Mouse (Mus musculus) urinary bladder, postnatal 10 days (tissue): ENCODE results near the gene Alg9.

ENCODE experiments used
- DNase-seq: peaks from one replicate; pipeline ENCODE4 v3.0.0; 2022; ENCODE audit warnings: low spot score

The Alg9 gene

GRCm38 (mm10) chr9:50852634-50853349, 78.0 kb downstream of the Alg9 start:
- DNase-seq: no peak

DNA sequence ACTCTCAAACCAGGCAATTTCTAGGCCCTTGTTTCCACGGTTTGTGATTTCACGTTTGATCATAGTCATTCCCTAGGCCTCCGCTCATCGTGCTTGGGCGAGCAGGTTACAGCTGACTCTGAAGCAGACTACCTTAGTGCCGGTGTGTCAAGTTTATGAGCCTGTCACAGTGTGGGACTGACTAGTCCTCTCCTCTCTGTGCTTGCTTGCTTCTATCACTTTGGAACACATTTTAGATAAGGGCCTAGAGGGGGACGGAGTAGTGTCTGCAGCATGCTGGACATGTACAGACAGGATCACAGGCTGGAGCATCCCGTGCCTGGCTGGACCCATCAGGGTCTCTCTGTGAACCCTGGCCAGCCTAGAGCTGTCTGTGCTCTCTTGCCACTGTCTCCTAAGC, 79.6 kb downstream of the Alg9 start:
- no peak for DNase-seq

DNA sequence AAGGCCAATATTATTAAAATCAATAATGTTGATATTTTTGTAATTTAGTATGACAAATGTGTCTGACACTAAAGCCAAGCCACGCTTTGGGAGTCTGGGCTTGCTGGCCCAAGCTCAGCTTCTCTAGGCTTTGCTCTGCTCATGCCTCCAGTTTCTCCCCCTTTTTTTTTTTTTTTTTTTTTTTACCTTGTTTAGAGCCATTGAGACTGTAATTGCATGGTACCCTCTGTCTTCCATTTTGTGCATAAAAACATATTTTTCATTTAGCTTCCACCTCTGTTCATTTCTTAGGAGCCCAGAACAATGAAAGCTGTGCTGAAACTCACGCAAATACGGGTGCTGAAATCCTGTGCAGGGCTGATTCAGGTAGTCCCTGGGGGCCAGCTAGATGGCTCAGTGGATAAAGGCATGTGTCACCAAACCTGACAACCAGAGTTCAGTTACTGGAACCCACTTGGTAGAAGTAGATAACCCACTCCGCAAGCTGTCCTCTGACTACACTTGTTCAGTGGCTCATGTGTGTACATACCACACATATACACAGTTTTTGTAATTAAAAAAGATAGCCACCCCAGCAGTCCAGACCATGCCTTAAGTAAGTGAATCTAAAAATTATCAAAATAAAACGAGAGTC, 80.4 kb downstream of the Alg9 start:
- DNase-seq: no peak

DNA sequence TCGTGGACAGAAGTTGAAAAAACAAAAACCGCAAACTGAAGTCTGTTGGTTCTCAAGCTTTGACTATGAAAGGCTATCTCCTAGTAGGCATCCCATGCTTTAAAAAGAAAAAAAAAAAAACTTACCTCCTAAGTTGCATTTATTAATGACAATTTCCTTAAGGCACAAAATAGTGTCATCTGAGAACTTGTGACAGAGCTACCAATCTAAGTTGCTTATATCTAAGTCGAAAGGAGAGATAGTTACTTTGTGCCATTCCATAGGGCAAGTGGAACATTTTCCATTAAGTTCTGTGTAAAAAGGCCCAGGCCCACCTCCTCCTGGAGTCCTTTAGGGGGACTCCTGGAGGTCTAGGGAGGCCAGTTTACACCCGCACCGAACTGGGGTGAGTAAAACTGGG, 81.0 kb downstream of the Alg9 start:
- DNase-seq: no peak

DNA sequence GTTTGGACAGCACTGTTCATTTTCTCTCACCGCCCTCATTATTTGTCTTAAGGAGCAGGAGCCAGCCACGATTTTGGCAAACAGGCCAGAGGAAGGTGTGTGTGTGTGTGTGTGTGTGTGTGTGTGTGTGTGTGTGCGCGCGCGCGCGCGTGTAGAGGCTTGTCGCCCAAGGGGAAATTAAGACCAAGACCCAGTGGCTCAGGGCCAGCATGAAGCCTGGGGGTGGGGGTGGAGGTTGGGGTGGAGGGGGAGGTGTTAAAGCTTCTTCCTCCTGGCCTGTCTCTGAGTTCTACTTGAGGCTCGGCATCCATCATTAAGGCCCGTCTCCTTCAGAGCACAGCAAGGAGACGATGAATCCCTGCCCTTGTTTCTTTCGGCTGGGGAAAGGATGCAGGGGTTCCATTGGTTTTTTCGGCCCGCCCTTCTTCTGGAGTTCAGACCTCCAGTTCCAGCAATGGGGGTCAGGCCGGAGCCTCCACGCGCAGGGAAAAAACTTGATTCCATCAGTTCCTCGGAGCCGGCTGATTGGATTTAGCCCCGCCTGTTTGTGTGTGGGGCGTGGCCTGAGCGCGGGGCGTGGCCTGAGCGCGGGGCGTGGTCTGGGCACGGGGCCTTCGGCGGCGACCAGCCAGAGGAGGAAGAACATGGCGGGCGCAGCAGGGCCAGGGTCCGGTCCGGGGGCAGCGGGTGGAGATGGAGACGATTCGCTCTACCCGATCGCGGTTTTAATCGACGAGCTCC, 81.7 kb downstream of the Alg9 start:
- peak; percentile 75 for DNase-seq

DNA sequence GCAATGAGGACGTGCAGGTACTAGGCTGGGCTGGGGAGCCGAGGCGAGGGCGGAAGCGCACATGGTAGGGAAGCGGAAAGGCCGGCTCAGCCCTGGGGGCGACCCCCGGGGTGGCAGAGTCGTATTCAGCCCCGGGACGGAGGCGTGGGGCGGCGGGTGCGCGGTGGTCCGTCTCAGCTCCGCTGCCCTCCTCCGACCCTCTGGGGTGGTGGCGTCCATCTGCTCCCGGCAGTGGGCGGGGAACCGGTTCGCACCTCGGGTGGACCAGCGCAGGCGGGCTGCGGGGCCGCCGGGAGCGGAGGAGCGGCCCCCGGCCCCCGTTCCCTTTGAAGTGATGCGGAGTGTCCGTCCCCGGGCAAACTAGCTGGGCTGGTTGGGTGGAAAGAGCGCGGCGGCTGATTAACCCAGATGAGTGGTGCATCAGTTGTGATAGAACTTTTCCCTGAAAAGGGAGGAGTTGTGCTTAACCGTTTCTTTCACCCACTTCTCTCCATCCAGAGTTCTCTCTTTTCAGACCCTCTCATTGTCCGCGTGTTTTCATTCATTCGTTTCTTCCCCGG, 82.3 kb downstream of the Alg9 start:
- no peak for DNase-seq

- DNase-seq: no peak
These were observed 83.9 kb downstream of the Alg9 start for GRCm38 (mm10) chr9:50858681-50859080.

- DNase-seq: no peak
These were observed 86.5 kb downstream of the Alg9 start for GRCm38 (mm10) chr9:50861119-50861839.

GRCm38 (mm10) chr9:50863824-50864223, 89.0 kb downstream of the Alg9 start:
- DNase-seq: no peak

DNA sequence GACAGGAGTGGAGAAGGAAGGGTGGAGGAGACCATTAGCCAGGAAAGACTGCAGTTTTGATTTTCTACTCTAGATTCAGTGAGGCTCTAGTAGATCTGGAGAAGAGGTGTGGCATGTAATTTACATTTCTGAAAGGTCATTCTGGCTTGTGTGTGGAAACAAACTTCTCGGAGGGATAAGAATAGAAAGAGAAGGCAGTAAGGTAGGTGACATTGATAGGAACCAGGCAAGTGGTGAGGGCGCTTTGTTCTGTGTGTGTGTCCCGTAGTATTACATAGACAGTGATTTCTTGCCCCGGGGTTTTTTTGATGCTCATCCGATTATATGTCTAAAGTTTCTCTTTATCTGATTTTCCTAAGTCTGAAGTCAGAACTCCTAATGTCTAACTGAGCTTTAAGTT, 90.1 kb downstream of the Alg9 start:
- no peak for DNase-seq

DNA sequence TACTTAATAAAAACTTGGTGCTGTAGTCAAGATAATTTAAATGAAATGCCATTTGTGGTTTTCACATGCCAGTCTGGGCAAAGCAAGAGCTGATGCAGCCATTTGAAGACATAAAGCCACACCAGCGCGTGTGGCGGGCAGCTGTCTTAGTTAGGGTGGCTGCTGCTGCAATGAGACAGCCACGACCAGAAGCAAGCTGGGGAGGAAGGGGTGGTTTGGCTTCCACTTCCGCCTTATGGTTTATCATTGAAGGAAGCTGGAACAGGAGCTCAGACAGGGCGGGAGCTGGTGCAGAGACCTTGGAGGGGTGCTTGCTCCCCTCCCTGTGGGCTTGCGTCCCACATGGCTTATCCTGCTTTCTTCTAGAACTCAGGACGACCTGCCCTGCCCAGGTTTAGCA, 91.0 kb downstream of the Alg9 start:
- peak; percentile 6 for DNase-seq

GRCm38 (mm10) chr9:50867015-50867414, 92.2 kb downstream of the Alg9 start:
- no peak for DNase-seq

- no peak for DNase-seq
These were observed 93.4 kb downstream of the Alg9 start for GRCm38 (mm10) chr9:50868182-50868581.

- no peak for DNase-seq
These were observed 98.4 kb downstream of the Alg9 start for GRCm38 (mm10) chr9:50873210-50873609.

DNA sequence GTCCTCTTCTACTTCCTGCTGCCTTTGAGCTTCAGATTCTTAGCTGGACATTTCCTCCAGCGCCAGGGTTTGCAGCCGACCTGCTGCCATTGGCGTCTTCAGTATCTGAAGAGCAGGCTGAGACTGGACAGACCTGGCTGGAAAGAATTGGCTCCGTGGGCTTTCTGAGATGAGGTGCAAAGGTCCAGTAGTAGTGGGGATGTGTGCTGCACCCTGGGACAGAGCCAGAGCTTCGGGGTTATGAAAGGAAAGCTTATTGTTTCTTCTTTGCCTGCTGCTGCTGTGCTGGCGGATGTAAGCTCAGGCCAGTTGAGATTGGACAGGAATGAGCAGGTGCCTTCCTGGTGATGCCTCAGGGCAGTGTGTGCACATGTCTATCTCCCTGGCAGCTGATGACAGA, 99.2 kb downstream of the Alg9 start:
- no peak for DNase-seq

GRCm38 (mm10) chr9:50875470-50875869, 100.7 kb downstream of the Alg9 start:
- no peak for DNase-seq

- DNase-seq: no peak
These were observed 101.5 kb downstream of the Alg9 start for GRCm38 (mm10) chr9:50876287-50876686.

DNA sequence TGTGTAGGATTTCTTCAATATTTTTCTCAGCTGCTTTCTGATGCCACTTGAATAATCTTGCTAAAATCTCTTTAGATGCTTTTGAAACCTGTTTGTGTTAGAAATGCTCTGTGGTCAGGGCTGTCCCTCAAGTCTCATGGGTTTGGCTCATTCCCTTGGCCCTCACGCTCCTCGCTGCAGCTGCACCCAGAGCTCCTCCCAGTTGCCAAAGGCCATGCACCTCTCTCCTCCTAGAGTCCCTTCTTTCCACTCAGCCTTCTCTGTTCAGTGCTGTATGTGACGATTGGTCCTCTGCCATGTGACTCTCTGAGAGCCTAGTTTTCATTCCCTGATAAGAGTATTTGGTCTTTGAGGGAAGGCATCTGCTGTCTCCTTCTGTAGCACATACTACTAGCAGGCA, 102.6 kb downstream of the Alg9 start:
- no peak for DNase-seq

DNA sequence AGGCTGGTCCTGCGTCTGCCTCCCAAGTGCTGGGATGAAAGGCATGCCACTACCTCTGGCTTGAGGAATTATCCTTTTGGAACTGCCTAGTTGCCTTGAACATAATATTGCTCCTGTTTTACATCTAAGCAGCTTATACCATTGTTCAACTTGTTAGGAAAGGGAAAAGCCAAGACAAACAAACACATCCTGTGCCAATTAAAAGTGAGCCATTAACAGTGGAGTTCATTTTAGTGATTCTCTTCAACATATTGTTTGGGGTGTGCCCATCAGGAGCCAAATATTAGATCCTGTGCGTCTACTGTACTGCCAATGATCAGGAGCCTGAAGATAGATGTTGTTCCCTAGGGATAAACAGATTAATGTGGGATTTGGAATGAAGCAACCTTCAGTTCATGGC, 107.4 kb downstream of the Alg9 start:
- no peak for DNase-seq

DNA sequence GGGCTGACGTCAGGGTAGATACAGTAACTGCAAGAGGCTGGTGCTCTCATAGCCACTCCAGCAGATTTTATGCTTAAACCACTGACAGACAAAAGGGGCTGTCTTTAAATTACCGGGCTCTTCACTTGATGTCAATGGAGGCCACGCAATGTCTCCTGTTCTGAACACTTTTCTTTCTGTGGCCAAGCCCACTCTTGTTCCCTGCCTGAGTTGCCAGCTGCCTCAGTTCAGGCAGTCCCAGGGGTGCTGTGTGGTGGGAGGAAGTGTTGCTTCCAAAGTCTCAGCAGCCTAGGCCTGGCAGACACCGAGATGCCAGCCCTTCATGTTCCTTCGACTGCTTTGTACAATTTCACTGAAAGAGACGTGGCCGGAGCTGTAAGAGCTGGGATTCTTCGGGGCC, 109.3 kb downstream of the Alg9 start:
- DNase-seq: no peak

DNA sequence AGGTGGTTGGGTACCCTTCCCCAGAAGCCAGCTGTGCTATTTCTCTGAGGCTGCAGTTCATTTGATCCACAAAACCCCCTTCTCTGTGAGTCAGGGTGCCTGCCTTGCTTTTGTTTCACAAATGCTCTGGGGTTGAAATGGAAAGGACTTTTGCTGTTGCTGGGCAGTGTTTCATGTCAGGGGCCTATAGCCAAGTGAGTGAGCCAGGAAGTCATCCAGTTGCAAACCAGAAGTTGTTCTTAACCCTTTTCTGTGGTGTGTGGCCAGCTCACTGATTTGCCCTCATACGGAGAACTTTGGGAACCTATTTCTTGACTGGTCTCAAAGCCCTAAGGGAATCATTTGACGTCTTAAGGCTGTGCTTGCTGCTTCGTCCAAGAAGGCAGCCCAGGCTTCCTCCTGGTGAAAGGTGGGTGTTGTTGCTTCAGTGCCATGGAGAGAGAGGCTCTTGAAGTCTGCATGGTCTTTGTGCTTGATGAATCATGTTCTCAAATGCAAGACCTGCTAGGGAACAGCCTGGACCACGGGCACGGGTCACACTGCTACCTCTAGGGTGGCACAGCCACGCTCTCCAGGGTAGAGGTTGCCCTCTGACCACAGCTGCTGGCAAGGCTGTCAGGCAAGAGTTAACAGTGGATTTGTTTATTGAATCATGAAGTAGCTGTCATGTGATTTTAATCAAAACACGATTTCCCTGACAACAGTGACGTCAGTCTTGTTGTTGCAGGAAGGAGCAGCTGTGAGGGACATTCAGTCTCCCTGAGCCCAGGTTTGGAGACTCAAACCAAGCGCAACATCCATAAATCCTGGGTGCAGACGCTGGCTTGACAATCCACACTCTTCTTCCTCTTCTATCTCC, 110.2 kb downstream of the Alg9 start:
- no peak for DNase-seq
